Mouse (Mus musculus): ENCODE data around the gene Dab2ip.

Gene Dab2ip

DNA sequence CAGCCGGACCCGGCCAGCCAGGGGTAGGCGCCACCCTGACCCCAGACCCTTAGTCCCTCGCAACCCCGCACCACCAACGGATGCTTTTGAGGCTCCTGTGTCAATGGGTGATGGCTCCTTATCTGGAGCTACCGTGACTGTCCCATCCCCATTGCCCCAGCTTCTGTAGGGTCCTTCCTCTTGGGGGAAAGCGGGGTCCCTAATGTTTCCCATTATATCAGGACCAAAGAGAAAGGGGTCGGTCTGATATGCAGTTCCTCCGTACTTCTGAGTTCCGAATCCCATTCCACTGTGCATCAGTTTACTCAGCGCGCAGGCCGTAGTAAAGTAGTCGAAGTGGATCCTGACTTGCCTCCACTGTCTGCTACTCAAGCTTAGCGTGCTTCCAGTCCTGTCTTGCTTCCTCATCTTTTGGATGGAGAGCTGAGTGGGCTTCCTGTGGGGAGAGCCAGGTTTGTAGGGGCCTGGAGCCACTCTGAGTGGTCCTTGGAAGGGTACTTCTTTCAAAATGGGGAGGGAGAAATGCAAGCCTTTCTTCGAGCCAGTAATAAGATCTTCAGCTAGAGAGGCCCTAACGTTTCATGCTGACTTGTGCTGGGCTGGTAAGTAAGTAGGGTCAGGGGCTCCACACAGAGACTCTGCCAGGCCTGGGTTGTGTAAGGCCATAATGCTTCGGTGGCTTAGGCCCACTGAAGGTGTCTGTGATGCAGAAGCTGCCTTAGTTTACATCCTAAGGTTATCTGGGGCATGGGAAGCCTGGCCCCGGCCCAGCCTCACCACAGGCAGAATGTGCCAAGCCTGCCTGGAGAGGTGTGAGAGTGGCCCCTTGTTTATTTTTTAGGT, 64.4 kb downstream of the Dab2ip start:
- no peak for DNase-seq (ENCODE audit: low read depth, low spot score)

DNA sequence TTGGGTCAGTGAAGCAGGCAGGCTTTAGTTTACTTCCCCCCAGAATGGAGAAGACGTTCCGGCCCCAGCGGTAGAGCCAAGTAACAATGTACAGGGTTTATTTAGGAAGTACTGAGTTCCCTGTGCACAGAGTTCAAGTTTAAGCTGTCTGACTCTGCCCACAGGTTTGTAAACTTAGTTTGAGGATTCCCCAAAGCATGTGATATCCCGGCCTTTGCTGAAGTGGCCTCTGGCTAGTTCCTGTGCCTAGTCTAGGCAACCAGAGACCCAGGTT, 65.0 kb downstream of the Dab2ip start:
- no peak for DNase-seq (ENCODE audit: low read depth, low spot score)

DNA sequence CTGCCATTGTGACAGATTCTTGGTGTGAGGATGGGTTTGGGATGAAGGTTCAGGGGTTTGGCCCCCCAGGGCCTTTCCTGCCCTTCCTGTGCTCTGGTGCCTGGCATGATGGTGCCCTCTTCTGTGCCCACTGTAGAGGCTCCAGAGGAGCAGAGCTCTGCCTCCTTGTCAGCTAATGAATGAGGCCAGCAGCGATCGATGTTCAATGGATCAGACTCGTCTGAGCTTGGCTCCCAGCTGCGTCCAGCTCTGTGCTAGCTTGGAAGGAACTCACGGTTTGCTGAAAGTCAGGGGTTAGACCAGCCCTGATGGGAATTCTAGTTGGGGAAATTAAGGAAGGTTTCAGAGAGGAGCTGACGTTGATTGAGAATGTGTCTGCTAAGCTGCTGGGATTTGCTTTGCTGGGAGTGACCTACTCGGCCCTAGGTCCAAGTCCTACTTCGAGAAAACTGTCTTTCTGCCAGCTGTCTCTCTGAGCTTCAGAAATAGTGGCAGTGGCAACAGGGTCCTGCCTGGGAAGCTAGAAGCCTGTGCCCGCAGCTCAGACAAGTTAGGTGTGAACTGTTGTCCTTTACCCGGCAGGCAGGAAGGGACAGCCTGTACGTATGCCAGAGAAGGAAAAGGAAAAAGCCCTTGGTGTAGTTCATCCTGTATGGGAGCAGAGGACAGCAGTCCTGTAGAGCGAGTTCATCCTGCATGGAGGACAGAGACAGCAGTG, 65.5 kb downstream of the Dab2ip start:
- no peak for DNase-seq (ENCODE audit: low read depth, low spot score)

DNA sequence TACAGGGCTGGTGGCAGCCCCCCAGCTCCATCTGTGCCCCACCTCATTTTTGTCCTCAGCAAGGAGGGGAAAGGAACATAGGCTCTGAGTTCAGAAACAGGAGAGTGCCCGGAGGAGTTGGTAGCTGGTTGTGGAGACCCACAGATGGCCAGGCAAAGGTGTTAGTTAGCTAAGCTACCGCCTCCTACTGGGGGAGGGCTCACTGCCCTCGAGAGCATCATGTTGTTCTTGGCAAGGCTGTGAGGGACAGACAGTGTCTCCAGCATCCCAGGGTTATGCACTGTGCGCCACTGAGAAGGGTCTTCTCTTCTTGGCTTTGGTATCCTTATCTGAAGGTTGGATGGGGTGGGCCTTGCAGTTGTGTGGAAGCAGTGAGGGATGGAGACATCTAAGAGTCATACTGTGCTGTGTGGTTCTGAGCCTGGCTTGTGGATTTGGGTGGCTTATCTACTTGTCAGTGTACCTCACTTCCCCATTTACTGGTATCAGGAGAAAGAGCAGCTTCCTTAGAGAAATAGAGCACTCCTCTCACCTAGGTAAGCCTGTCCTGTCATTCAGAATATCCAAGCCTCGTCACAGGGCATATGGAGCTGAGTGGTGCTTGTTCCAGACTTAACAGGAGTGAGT, 66.4 kb downstream of the Dab2ip start:
- DNase-seq (ENCODE audit: low read depth, low spot score): no peak

DNA sequence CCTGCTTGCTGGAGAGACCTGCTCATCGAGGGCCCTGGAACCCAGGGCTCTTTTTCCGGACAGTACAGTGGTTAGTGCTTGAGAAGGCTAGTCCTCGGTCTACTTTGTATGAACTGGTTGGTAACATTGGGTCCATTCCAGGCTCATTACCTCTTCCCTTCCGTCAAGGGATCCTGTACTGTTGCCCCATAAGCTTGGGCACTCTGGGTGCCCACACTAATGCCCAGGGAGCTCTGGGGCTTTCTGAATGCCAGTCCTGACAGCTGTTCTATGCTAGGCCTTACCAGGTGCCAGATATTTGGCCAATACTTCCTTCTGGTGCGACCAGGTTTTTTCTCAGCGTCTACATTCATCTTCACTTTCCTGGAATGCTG, 66.9 kb downstream of the Dab2ip start:
- no peak for DNase-seq (ENCODE audit: low read depth, low spot score)

DNA sequence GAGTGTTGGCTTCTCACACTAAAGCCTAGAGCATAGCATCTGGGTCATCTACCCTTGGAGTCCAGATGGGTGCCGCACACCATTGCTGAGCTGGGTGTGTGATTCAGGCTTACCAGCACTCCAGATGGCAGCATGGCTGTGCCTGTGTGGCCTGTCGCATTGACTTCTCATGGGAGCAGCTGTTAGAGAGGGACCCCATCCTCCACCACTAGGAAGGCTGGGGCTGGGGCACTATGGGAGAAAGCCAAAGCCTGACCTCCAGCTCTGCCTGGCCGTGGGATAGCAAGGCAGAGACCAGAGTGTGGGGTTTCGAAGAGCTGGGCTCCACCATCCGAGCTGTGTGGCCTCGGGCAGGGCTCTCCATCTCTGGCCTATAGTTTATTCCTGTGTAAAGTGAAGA, 67.5 kb downstream of the Dab2ip start:
- no peak for DNase-seq (ENCODE audit: low read depth, low spot score)

DNA sequence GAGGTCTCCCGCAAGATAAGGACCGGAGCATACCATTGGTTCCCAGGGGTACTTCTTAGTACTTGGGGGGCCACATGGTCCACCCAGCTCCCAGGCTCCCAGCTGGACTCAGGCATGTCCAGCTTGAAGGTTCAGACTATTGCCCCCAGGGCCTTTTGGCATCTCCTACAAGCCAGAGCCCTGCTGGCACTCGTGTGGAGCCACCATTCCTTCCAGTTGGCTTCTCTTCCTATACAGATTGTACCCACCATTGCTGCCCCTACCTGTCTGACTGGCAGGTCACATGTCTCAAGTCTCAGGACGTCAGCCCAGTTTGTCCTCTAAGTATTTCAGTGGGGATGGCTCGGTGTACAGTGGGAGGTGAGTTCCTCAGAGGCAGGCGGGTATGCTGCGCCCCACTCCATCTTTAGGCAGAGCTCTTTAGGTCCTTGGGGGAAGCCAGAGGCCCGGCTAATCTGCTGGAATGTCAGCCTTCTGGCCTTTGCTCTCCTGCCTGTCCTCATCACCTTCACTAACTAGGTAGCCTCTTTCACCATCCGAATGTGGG, 68.2 kb downstream of the Dab2ip start:
- DNase-seq (ENCODE audit: low read depth, low spot score): no peak

DNA sequence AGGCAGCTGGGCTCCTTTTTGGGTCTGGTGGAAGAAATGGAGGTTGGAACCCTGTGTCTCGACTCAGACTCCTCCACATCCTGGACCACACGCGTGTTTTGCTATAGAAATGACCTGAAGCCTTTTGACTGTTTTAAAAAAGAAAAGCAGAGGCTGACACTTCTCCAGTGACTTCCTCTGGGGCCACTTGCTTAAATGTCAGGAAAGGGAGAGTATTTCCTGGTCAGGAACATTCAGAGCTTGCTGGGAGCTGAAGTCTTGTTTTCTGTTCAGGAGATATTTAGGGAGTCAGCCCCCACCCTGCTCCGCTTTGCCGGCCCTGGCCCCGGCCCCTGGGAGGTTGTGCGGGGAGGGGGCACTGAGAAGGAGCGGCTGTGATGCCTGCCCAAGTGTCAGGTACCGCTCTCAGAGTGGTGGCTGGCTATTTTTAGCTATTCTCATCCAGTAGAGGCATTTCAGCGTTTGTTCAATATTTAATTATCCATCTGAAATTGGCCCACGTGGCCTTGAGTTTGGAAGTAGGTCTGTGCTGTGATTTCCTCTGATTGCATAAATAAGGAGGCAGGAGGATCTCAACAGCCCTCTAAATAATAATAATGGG, 69.3 kb downstream of the Dab2ip start:
- no peak for DNase-seq (ENCODE audit: low read depth, low spot score)

DNA sequence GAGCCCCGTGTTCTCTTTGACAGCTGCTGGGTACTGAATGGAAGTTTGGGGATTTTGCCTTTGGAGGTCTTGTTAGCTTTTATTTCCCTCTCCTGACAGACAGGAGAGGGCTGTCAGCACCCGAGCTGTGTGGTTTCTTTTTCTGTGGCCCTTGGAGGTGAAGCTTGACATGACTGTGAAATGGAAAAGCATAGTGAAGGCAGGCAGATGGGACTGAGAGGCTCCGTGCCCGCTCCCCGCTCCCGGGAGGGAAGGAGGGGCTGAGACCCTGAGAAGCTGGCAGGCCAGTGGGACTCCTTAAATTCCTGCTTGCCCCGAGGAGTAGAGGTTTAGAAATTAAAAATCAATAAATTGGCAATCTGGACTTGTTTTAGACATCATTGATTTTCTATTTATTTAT, 70.0 kb downstream of the Dab2ip start:
- no peak for DNase-seq (ENCODE audit: low read depth, low spot score)

DNA sequence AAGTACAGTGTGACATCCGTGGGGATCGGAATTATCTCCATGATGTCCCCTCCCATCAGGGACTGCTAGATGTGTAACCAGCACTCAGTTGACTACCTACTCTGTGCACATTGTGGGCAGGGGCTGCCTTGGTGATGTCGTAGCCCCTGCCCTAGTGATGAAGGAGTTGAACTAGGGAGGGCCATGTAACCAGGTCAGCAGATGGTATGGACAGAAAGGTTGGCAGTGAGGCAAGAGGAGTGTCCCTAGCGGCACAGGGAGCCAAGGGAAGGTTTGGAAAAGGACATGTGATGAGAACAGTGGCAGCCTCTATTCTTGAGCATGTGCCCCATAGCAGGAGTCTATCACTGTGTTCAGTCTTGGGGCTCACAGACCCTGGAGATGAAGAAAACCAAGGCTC, 70.6 kb downstream of the Dab2ip start:
- DNase-seq (ENCODE audit: low read depth, low spot score): no peak

DNA sequence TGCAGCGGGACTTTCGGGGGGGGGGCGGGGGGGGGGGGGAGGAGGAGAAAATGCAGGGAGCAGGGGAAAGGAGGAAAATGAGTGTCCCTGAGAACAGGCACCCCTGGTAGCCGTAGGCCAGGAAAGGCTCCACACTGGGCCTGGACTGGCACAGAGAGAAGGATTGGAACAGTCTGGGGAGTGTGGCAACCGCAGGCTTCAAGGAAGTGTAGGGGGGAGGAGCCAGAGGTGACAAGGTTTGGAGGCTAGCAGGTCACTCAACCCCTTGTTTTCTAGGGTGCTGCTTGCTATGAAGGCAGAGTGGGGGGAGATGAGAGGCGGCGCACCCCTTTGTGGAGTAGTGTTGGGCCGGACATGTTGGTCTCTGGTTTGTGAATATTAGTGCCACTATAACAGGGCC, 71.1 kb downstream of the Dab2ip start:
- DNase-seq (ENCODE audit: low read depth, low spot score): no peak

DNA sequence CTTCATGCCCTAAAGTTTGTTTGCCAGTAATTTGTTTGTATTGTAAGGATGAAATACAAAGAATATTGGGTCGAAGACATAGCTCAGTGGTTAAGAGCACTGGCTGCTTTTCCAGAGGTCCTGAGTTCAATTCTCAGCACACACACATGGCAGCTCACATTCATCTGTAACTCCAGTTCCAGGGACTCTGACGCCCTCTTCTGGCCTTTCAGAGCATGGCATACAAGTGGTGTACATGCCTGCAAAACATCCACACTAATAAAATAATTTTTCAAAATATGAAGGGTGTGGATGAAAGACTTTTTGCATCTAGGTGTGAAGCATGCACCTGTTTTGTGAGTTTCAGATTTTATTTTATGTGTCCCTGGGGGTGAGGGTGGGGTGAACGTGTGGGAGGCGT, 75.3 kb downstream of the Dab2ip start:
- peak; percentile 54 for DNase-seq (ENCODE audit: low read depth, low spot score)

DNA sequence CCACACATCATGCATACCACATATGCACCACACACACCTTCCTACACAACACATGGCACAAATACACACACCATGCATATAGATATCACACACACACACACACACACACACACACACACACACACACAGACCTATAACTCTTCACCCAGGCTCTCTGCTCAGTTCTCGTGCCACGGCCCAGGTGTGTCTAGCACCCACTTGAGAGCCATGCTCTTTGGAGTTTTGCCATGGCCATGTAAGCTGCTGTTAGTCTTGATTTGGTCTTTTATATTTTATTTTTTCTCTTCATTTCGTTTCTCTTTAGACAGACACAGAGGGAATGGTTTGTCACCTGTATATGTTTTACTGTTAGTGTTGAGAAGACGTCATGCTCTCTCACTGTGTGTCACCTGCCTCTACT, 76.9 kb downstream of the Dab2ip start:
- no peak for DNase-seq (ENCODE audit: low read depth, low spot score)

DNA sequence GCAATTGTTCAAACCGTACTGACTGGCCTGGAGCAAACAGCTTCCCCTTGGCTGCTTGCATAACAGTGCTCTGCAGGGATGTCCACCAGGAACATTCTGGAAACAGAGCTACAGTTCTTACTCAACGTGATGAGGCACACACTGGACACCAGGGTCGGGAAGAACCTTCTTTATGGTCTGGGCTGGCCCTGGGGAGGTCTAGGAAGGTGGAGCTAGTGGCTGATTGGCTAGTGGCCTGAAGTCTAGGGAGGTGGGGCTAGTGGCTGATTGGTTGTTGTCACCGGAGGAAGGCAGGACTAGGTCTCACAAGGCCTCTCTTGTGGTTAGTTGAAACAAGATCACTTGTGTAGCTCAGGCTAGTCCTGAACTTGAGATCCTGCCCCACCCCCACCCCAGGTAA, 77.5 kb downstream of the Dab2ip start:
- peak; percentile 90 for DNase-seq (ENCODE audit: low read depth, low spot score)

DNA sequence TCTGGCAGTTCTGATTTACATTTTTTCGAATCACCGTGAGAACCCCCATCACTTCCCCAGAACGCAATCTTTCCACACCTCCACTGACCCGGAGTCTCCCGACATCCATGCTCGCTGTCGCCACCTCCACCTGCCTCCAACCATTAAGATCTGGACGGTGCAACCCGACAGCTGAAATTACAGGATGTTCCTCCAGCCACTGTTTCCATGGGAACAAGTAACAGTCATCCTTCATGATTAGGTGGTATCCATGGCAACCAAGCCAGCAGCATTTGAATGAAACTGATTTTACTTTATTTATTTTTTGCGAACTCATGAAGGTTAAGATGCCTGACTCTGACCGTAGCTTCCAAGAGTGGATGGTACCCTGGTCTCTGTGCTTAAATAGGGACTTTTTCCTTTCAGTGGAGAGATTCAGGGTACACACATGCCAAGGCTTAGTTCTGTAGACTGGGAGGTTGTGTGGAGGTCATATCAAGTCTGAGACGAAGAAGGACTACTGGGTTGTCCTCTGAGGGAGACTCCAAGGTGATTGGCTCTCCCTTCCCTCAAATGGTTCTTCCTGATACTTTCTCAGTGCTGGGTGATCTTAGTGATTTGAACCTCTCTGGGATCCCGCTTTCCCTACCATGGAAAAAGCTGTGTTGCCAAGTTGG, 79.9 kb downstream of the Dab2ip start:
- peak; percentile 62 for DNase-seq (ENCODE audit: low read depth, low spot score)

DNA sequence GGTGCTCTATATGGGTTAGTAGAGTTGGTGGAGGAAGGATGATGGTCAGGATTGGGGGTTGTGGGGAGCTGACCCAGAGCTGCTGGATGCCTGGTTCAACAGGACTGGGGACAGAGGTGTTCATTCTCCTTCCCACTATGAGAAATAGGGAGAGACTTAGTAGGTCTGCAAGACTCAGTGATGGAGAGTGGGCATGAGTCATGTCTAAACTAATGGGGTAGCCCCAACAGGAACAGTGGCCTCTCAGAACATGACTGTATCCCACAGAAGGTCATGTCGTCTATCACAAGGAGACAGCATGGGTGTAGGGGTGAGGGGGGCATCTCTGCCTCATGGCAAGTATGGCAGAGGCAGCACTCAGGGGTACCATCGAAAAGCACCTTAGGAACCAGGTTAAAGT, 81.7 kb downstream of the Dab2ip start:
- no peak for DNase-seq (ENCODE audit: low read depth, low spot score)

DNA sequence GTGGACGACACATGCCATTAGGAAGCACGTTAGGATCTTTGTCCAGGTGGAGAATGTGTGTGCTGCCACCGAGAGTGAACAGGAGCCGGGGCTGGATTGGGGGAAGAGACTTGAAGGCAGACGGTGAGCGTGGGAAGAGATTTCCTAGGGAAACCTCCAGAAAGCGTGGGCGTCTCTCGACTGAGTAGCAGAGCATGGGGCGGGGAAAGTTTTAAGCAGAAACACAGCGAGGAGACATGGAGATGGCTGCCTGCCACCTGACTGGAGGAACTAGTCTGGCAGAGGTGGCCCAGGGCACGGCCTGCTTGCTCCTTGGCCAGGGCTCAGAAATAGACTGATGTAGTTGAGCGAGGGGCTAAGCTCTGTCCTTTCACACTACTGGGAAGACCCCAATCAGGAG, 82.5 kb downstream of the Dab2ip start:
- peak; percentile 43 for DNase-seq (ENCODE audit: low read depth, low spot score)

DNA sequence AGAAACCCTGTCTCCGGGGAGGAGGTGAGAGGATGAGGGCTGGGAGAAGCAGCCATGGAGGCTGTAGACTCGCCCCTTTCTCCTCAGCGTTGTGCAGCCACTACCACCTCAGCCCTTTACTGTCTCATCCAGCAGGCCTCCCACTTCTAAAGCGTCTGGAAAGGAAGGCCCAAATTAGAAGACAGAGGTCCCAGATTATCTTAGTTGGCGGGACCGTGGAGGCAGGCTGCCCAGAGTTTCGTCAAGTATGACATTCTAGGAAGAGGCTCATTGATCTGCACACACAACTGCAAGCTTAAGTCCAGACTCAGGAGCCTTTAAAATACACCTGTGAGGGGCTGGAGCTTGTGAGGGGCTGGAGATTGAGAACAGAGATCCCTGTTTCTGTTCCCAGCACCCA, 84.2 kb downstream of the Dab2ip start:
- no peak for DNase-seq (ENCODE audit: low read depth, low spot score)

DNA sequence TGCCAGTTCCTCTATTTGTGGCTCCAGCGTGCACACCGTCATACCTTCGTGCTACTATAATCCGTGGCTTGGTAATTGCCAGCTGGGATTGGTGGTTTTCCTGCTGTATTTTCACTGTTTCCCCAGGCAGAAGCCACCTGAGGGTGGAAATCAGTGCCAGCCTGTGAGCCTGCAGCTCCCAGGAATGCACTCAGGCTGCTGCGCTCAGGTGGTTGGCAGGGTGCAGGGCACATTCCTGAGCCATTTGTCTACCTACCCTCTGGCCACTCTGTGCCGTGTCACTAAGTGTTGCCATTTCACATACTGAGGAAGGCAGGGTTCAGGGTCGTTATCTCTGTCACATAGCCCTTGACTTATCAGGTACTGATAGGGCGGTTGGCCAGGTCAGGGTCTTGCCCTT, 88.5 kb downstream of the Dab2ip start:
- DNase-seq (ENCODE audit: low read depth, low spot score): no peak

DNA sequence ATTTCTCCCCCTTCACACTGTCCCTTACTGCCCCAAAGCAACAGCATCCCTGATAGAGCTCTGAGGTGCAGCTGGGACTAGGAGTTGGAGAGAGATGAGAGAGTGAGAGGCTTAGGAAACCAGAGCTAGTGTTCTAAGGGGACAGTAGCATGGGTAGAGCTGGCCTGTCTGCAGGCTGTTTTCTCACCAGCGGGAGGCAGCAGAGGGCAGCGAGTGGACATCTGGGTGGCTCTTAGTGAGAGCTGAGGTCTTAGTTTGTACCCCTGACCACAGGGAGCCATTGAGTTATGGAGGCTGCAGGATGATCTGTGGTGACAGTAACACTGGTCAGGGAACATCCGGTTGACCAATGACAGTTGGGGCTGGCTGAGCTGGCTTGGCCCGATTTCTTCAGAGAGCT, 91.6 kb downstream of the Dab2ip start:
- no peak for DNase-seq (ENCODE audit: low read depth, low spot score)

DNA sequence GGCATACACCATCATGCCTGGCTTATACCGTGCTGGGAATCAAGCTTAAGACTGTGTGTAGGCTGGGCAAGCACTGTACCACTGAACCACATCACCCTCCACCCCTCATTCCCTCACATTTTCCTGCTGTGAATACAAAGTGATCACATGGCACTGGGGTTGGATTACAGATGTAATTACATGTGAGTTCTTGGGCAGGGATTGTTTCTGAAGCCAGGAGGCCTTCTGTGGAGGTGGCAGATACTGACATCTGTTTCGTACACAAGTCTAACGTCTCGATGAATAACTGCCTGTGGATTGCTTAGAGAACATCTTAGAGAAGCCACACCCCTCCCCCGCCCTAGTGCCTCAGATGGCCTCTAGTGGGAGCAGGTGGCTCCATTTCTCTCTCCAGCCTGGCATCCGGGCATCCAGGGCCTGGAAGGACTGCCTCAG, 93.2 kb downstream of the Dab2ip start:
- peak; percentile 52 for DNase-seq (ENCODE audit: low read depth, low spot score)

DNA sequence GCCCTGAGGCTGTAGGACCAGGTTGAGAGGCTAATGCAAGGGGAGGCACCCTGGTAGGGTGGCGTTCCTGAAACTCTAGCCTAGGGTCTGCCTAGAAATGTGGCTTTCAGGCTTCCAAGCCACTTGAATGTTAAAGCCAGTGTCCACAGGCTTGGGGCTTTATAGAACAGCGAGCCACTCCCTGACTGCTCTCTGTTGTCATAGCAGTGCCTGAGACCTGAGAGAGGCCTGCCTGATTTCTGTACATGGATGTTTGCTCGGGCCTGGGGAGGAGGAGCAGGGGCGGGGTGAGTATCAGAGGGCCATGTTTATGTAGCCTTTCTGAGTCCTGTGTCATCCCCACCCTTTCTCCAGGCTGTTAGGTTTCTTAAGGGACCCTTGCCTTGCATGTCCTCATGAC, 94.9 kb downstream of the Dab2ip start:
- no peak for DNase-seq (ENCODE audit: low read depth, low spot score)
